In genomic region chr7:30785721-30786546, GRCm38 (mm10) we compare ENCODE assay signal across 17 mouse cellular contexts. TPM values are rescaled to one million over a fixed set of nuclear protein-coding genes. Genes with fewer than 3 reads are reported as not detected.
DNase-seq lines count a peak whose midpoint lies in the region; ATAC-seq lines count a peak whose summit lies in the region.
"Had no signal": no experiment of that assay in that cellular context is flagged by ENCODE, and none has a peak within 500 bp of the region (broad histone marks: within the 10 kb centered on the region; RNA-seq: fewer than 3 reads in every experiment).

No protein-coding gene starts in this region.

- DNase-seq in neural tube, embryonic 10.5 days (ENCODE audit: extremely low spot score, low spot score) = no peak
- peak; percentile 48 to 89 for DNase-seq in layer of hippocampus, postnatal 14 days (ENCODE audit: low spot score in 2 of 2)
- no peak for DNase-seq in kidney, postnatal 14 days
- no peak for DNase-seq in adrenal gland, adult 8-10 months
- DNase-seq in lung, adult 18-20 months = no peak
- no peak for DNase-seq in lung, postnatal 25 days (ENCODE audit: low spot score)
- DNase-seq: cerebellum, adult 11 months; gastrocnemius, postnatal 36 days; right cerebral cortex, postnatal 25 days had no signal

- H3K36me3 ChIP-seq in neural tube, embryonic 12.5 days = no peaks in the 10 kb centered on the region
- H3K36me3 ChIP-seq: embryonic facial prominence, embryonic 13.5 days; lung, embryonic 15.5 days had no signal

- no peak overlapping the region for H3K27ac ChIP-seq in neural tube, embryonic 12.5 days
- H3K27ac ChIP-seq: embryonic facial prominence, embryonic 13.5 days; lung, embryonic 15.5 days had no signal

- no peak overlapping the region for H3K4me2 ChIP-seq in neural tube, embryonic 12.5 days (replicated peaks)
- H3K4me2 ChIP-seq: embryonic facial prominence, embryonic 13.5 days; lung, embryonic 15.5 days had no signal

- H3K27me3 ChIP-seq in neural tube, embryonic 12.5 days (replicated peaks) = no peaks in the 10 kb centered on the region
- H3K27me3 ChIP-seq: CH12.LX had no signal

- H3K4me1 ChIP-seq in neural tube, embryonic 12.5 days = no peaks in the 10 kb centered on the region
- H3K4me1 ChIP-seq: lung, embryonic 15.5 days had no signal

- no peak overlapping the region for H3K9ac ChIP-seq in neural tube, embryonic 12.5 days
- H3K9ac ChIP-seq: embryonic facial prominence, embryonic 13.5 days; lung, embryonic 15.5 days had no signal

- ATAC-seq in neural tube, embryonic 12.5 days (ENCODE audit: low FRiP score, low read depth) = peak; percentile 66; the same call in 1 of the 2 replicates
- 0 out of 2 replicates have a peak, but pooled peaks have one; percentile 41 for ATAC-seq in granulocyte monocyte progenitor cell, adult 5-6 weeks (replicated peaks; ENCODE audit: poor library complexity, severe bottlenecking)

- no peak overlapping the region for H3K4me3 ChIP-seq in neural tube, embryonic 12.5 days
- H3K4me3 ChIP-seq: embryonic facial prominence, embryonic 13.5 days; lung, embryonic 15.5 days had no signal

- no peaks in the 10 kb centered on the region for H3K9me3 ChIP-seq in neural tube, embryonic 12.5 days
- H3K9me3 ChIP-seq: embryonic facial prominence, embryonic 13.5 days; lung, embryonic 15.5 days had no signal

- 59% methylated on average over 13 of the region's 13 CpGs for WGBS in neural tube, embryonic 12.5 days

RNA-seq across cellular contexts. Expression of gene Krtdap, which starts 1.8 kb away (rescaled TPM):
- polyA plus RNA-seq in neural tube, embryonic 12.5 days (2016; fragmentation: Nextera tagmentation; extraction: Ambion mirVana) = not detected in 2 replicates
- not detected in 2 replicates for total RNA-seq in granulocyte monocyte progenitor cell, adult 5-6 weeks (2014; fragmentation: Nextera tagmentation)
- not detected in 2 replicates for total RNA-seq in granulocyte monocyte progenitor cell, adult 5-6 weeks (2017)
- not detected for total RNA-seq in layer of hippocampus, postnatal 14 days (2021)
- total RNA-seq in adrenal gland, adult 8-10 months (2022) = not detected
- total RNA-seq: CH12.LX; gastrocnemius, postnatal 36 days; heart, postnatal 25 days had no signal
- polyA plus RNA-seq: kidney, embryonic 14.5 days; limb, embryonic 11.5 days had no signal

RNA-seq across cellular contexts. Expression of gene Dmkn, which starts 22.4 kb away (rescaled TPM):
- 0.24 and 0.38 TPM in 2 replicates for polyA plus RNA-seq in neural tube, embryonic 12.5 days (2016; fragmentation: Nextera tagmentation; extraction: Ambion mirVana)
- total RNA-seq in granulocyte monocyte progenitor cell, adult 5-6 weeks (2014; fragmentation: Nextera tagmentation) = 68.4 and 69.3 TPM in 2 replicates
- total RNA-seq in granulocyte monocyte progenitor cell, adult 5-6 weeks (2017) = 81.3 and 133 TPM in 2 replicates
- total RNA-seq in layer of hippocampus, postnatal 14 days (2021) = 1 to 10 TPM; 1.3 to 2.2 TPM
- total RNA-seq in adrenal gland, adult 8-10 months (2022) = 1 to 10 TPM; 2.7 to 4.6 (median 4.2) TPM
- total RNA-seq: CH12.LX had no signal
- polyA plus RNA-seq: limb, embryonic 11.5 days had no signal

RNA-seq across cellular contexts. Expression of gene Sbsn, which starts 34.7 kb away (rescaled TPM):
- polyA plus RNA-seq in neural tube, embryonic 12.5 days (2016; fragmentation: Nextera tagmentation; extraction: Ambion mirVana) = 1.1 and 2.6 TPM in 2 replicates
- 2.4 and 3.7 TPM in 2 replicates for total RNA-seq in granulocyte monocyte progenitor cell, adult 5-6 weeks (2014; fragmentation: Nextera tagmentation)
- 1.2 TPM in 1 of 2 replicates, not detected in the other for total RNA-seq in granulocyte monocyte progenitor cell, adult 5-6 weeks (2017)
- total RNA-seq in layer of hippocampus, postnatal 14 days (2021) = 10 to 100 TPM in 1 of 2 experiments, 1 to 10 TPM in 1; 6.8 to 10.7 TPM
- 100 to 1,000 TPM; 213 to 399 (median 309) TPM for total RNA-seq in adrenal gland, adult 8-10 months (2022)

RNA-seq across cellular contexts. Expression of gene Ffar2, which starts 37.6 kb away (rescaled TPM):
- polyA plus RNA-seq in neural tube, embryonic 12.5 days (2016; fragmentation: Nextera tagmentation; extraction: Ambion mirVana) = 0.08 TPM in 1 of 2 replicates, not detected in the other
- 6.5 and 17.9 TPM in 2 replicates for total RNA-seq in granulocyte monocyte progenitor cell, adult 5-6 weeks (2014; fragmentation: Nextera tagmentation)
- 23.4 and 26.4 TPM in 2 replicates for total RNA-seq in granulocyte monocyte progenitor cell, adult 5-6 weeks (2017)
- not detected for total RNA-seq in layer of hippocampus, postnatal 14 days (2021)
- total RNA-seq in adrenal gland, adult 8-10 months (2022) = 1 to 10 TPM; 1.6 to 9.0 (median 2.6) TPM
- polyA plus RNA-seq: embryonic facial prominence, embryonic 13.5 days; kidney, embryonic 14.5 days; limb, embryonic 11.5 days had no signal

RNA-seq across cellular contexts. Expression of gene Gapdhs, which starts 42.5 kb away (rescaled TPM):
- 1.4 and 1.5 TPM in 2 replicates for polyA plus RNA-seq in neural tube, embryonic 12.5 days (2016; fragmentation: Nextera tagmentation; extraction: Ambion mirVana)
- not detected in 2 replicates for total RNA-seq in granulocyte monocyte progenitor cell, adult 5-6 weeks (2014; fragmentation: Nextera tagmentation)
- total RNA-seq in granulocyte monocyte progenitor cell, adult 5-6 weeks (2017) = not detected in 2 replicates
- not detected for total RNA-seq in layer of hippocampus, postnatal 14 days (2021)
- total RNA-seq in adrenal gland, adult 8-10 months (2022) = not detected
- total RNA-seq: gastrocnemius, postnatal 36 days; heart, postnatal 25 days had no signal

Comparison
In these comparisons a context has a peak if more than half of its experiments do, and no peak if none do; other contexts are left out.
1. DNase-seq: peak in layer of hippocampus, postnatal 14 days (2 of 2); none in neural tube, embryonic 10.5 days (single experiment), kidney, postnatal 14 days (single experiment), adrenal gland, adult 8-10 months (single experiment), lung, adult 18-20 months (0 of 2) and lung, postnatal 25 days (single experiment).
2. RNA of gene Dmkn, which starts 22.4 kb away (total RNA-seq): 68.4 to 133 TPM in granulocyte monocyte progenitor cell, adult 5-6 weeks; 2.7 to 4.6 TPM in adrenal gland, adult 8-10 months and 1.3 to 2.2 TPM in layer of hippocampus, postnatal 14 days; every median in the first group is over 10 times any median in the second.
3. RNA of gene Sbsn, which starts 34.7 kb away (total RNA-seq): 213 to 399 TPM in adrenal gland, adult 8-10 months; 6.8 to 10.7 TPM in layer of hippocampus, postnatal 14 days and 1.2 to 3.7 TPM in granulocyte monocyte progenitor cell, adult 5-6 weeks; every median in the first group is over 10 times any median in the second.